In genomic region chr17:29165452-29165851, GRCm38 (mm10) we compare ENCODE assay signal across 11 mouse cellular contexts. TPM values are rescaled to one million over a fixed set of nuclear protein-coding genes. Genes with fewer than 3 reads are reported as not detected.
A peak's percentile ranks its signal among the peaks of the same experiment; 100 is the strongest.
DNase-seq lines count a peak whose midpoint lies in the region; ATAC-seq and TF ChIP-seq lines count a peak whose summit lies in the region.
"Had no signal": no experiment of that assay in that cellular context is flagged by ENCODE, and none has a peak within 500 bp of the region (broad histone marks: within the 10 kb centered on the region; RNA-seq: fewer than 3 reads in every experiment).

No protein-coding gene starts in this region.

- H3K4me3 ChIP-seq in hindbrain, embryonic 12.5 days = no peak overlapping the region
- no peak overlapping the region for H3K4me3 ChIP-seq in hindbrain, postnatal 0 days (ENCODE audit: low read length)
- peak overlapping the region; percentile 7; the same call in 1 of the 2 replicates for H3K4me3 ChIP-seq in ES-Bruce4 (ENCODE audit: low read depth, low read length)
- no peak overlapping the region for H3K4me3 ChIP-seq in midbrain, postnatal 0 days (ENCODE audit: low read depth, low read length)
- no peak overlapping the region for H3K4me3 ChIP-seq in cerebellum, adult 2 months (replicated peaks; ENCODE audit: insufficient read depth, low read depth, low read length)
- H3K4me3 ChIP-seq: gastrocnemius, adult 2 months had no signal

- no peak for TF ChIP-seq CTCF in hindbrain, postnatal 0 days (IDR thresholded peaks at IDR 0.05; ENCODE audit: low read depth)
- no peak for TF ChIP-seq CTCF in ES-Bruce4 (IDR thresholded peaks at IDR 0.05; ENCODE audit: low read depth, low read length)
- no peak for TF ChIP-seq CTCF in midbrain, postnatal 0 days (IDR thresholded peaks at IDR 0.05)
- no peak for TF ChIP-seq CTCF in cerebellum, adult 2 months (IDR thresholded peaks at IDR 0.05; ENCODE audit: borderline replicate concordance, insufficient read depth, low read depth, low read length)

- H3K36me3 ChIP-seq in hindbrain, embryonic 12.5 days = no peaks in the 10 kb centered on the region
- no peaks in the 10 kb centered on the region for H3K36me3 ChIP-seq in hindbrain, postnatal 0 days (ENCODE audit: insufficient read depth, low read length)
- no peaks in the 10 kb centered on the region for H3K36me3 ChIP-seq in ES-Bruce4 (ENCODE audit: control insufficient read depth, insufficient read depth, low read length, poor library complexity, severe bottlenecking)
- H3K36me3 ChIP-seq in midbrain, postnatal 0 days (ENCODE audit: insufficient read depth, low read length) = 0 out of 2 replicates have a peak, but pooled peaks cover 9% of the 10 kb centered on the region

- no peaks in the 10 kb centered on the region for H3K9me3 ChIP-seq in hindbrain, embryonic 12.5 days (replicated peaks)
- H3K9me3 ChIP-seq in hindbrain, postnatal 0 days (ENCODE audit: low read length) = no peaks in the 10 kb centered on the region
- H3K9me3 ChIP-seq in ES-Bruce4 (replicated peaks; ENCODE audit: control insufficient read depth, insufficient read depth, low read length, poor library complexity, severe bottlenecking) = no peaks in the 10 kb centered on the region
- no peaks in the 10 kb centered on the region for H3K9me3 ChIP-seq in midbrain, postnatal 0 days (ENCODE audit: low read length)

- no peak for DNase-seq in hindbrain, postnatal 0 days (ENCODE audit: low spot score)
- peak; percentile 8 for DNase-seq in midbrain, postnatal 0 days (ENCODE audit: low spot score)
- no peak for DNase-seq in cerebellum, adult 2 months
- no peak for DNase-seq in MN1 (ENCODE audit: low spot score)
- DNase-seq in kidney, postnatal 4 days = no peak
- DNase-seq: cerebellum, adult 8-10 months; gastrocnemius, adult 2 months had no signal

- no peak overlapping the region for H3K4me2 ChIP-seq in hindbrain, embryonic 12.5 days (replicated peaks)
- no peak overlapping the region for H3K4me2 ChIP-seq in hindbrain, postnatal 0 days (ENCODE audit: low read depth, low read length)
- no peak overlapping the region for H3K4me2 ChIP-seq in midbrain, postnatal 0 days (ENCODE audit: low read depth, low read length, poor library complexity, severe bottlenecking)

- H3K27ac ChIP-seq in hindbrain, embryonic 12.5 days = peak overlapping the region; percentile 83
- H3K27ac ChIP-seq in hindbrain, postnatal 0 days = no peak overlapping the region; the same call in 1 of the 2 replicates
- peak overlapping the region; percentile 57 for H3K27ac ChIP-seq in ES-Bruce4 (ENCODE audit: insufficient read depth, low read length)
- peak overlapping the region; percentile 44; the same call in 1 of the 2 replicates for H3K27ac ChIP-seq in midbrain, postnatal 0 days (ENCODE audit: low read depth, low read length)
- no peak overlapping the region for H3K27ac ChIP-seq in cerebellum, adult 2 months (ENCODE audit: insufficient read depth, low read length)
- H3K27ac ChIP-seq: gastrocnemius, adult 2 months had no signal

- no peak overlapping the region for H3K9ac ChIP-seq in hindbrain, embryonic 12.5 days
- no peak overlapping the region for H3K9ac ChIP-seq in hindbrain, postnatal 0 days (replicated peaks; ENCODE audit: low read length)
- H3K9ac ChIP-seq in ES-Bruce4 (ENCODE audit: low read depth, poor library complexity, severe bottlenecking) = no peak overlapping the region
- no peak overlapping the region for H3K9ac ChIP-seq in midbrain, postnatal 0 days (replicated peaks; ENCODE audit: low read length, poor library complexity, severe bottlenecking)

- peaks cover 25% of the 10 kb centered on the region for H3K4me1 ChIP-seq in hindbrain, embryonic 12.5 days
- no peaks in the 10 kb centered on the region for H3K4me1 ChIP-seq in hindbrain, postnatal 0 days (ENCODE audit: insufficient read depth, low read length)
- peaks cover 3% of the 10 kb centered on the region for H3K4me1 ChIP-seq in ES-Bruce4 (ENCODE audit: control insufficient read depth, insufficient read depth, low read length)
- H3K4me1 ChIP-seq in midbrain, postnatal 0 days (ENCODE audit: insufficient read depth, low read length) = peaks cover 10% of the 10 kb centered on the region; the same call in 1 of the 2 replicates
- no peaks in the 10 kb centered on the region for H3K4me1 ChIP-seq in cerebellum, adult 2 months (ENCODE audit: control insufficient read depth, insufficient read depth, low read length)

- H3K27me3 ChIP-seq in hindbrain, embryonic 12.5 days = peaks cover 6% of the 10 kb centered on the region; the same call in 1 of the 2 replicates
- H3K27me3 ChIP-seq in hindbrain, postnatal 0 days (ENCODE audit: insufficient read depth, low read length) = no peaks in the 10 kb centered on the region
- H3K27me3 ChIP-seq in ES-Bruce4 (ENCODE audit: control insufficient read depth, insufficient read depth, low read length, poor library complexity, severe bottlenecking) = no peaks in the 10 kb centered on the region
- no peaks in the 10 kb centered on the region for H3K27me3 ChIP-seq in midbrain, postnatal 0 days (ENCODE audit: insufficient read depth, low read length)
- H3K27me3 ChIP-seq in cerebellum, adult 2 months (ENCODE audit: control insufficient read depth, insufficient read depth, low read length) = no peaks in the 10 kb centered on the region
- H3K27me3 ChIP-seq: Patski had no signal

- TF ChIP-seq POLR2A in ES-Bruce4 (IDR thresholded peaks at IDR 0.05; ENCODE audit: insufficient read depth, low read length) = no peak
- TF ChIP-seq POLR2A in cerebellum, adult 2 months (IDR thresholded peaks at IDR 0.05; ENCODE audit: borderline replicate concordance, insufficient read depth, low read length) = no peak

- WGBS in hindbrain, embryonic 12.5 days = 14% methylated on average over 6 of the region's 6 CpGs
- 29% methylated on average over 6 of the region's 6 CpGs for WGBS in hindbrain, postnatal 0 days
- WGBS in midbrain, postnatal 0 days = 7% methylated on average over 6 of the region's 6 CpGs
- 70% methylated on average over 6 of the region's 6 CpGs for WGBS in cerebellum, adult 2 months

- no peak for TF ChIP-seq EP300 in ES-Bruce4 (IDR thresholded peaks at IDR 0.05; ENCODE audit: insufficient read depth, low read depth, low read length)

- ATAC-seq in hindbrain, embryonic 12.5 days (ENCODE audit: low FRiP score) = peak; percentile 65
- ATAC-seq in hindbrain, postnatal 0 days = no peak
- peak; percentile 74 for ATAC-seq in inflammation-experienced regulatory T-cells, adult 6 months
- ATAC-seq in midbrain, postnatal 0 days (ENCODE audit: low FRiP score) = no peak
- ATAC-seq: Patski had no signal

RNA-seq across cellular contexts. Expression of gene Rab44, which starts 51.5 kb away (rescaled TPM):
- 0.34 and 1.1 TPM in 2 replicates for polyA plus RNA-seq in hindbrain, embryonic 12.5 days (2016; fragmentation: Nextera tagmentation; extraction: Ambion mirVana)
- 1.2 TPM in 2 replicates for total RNA-seq in hindbrain, postnatal 0 days (2014; rRNA removed)
- polyA plus RNA-seq in hindbrain, postnatal 0 days (2015; fragmentation: Nextera tagmentation; extraction: Ambion mirVana) = 0.05 and 0.20 TPM in 2 replicates
- polyA plus RNA-seq in ES-Bruce4 (2011; ENCODE audit: insufficient read depth, insufficient read length, low read depth, missing spikeins) = not detected in 2 replicates
- not detected for polyA plus RNA-seq in inflammation-experienced regulatory T-cells, adult 6 months (2017; shearing (Covaris generic))
- not detected in 2 replicates for total RNA-seq in midbrain, postnatal 0 days (2014; rRNA removed)
- polyA plus RNA-seq in midbrain, postnatal 0 days (2015; fragmentation: Nextera tagmentation; extraction: Ambion mirVana) = not detected in 2 replicates
- 0.32 and 0.47 TPM in 2 replicates for polyA plus RNA-seq in cerebellum, adult 2 months (2012; rRNA removed)

Comparison
In these comparisons a context has a peak if more than half of its experiments do, and no peak if none do; other contexts are left out.
1. ATAC-seq: peak in hindbrain, embryonic 12.5 days (single experiment) and inflammation-experienced regulatory T-cells, adult 6 months (single experiment); none in hindbrain, postnatal 0 days (single experiment) and midbrain, postnatal 0 days (single experiment).
2. H3K27ac ChIP-seq: peak in hindbrain, embryonic 12.5 days (single experiment), ES-Bruce4 (single experiment) and midbrain, postnatal 0 days (single experiment); none in hindbrain, postnatal 0 days (single experiment) and cerebellum, adult 2 months (single experiment).